Mouse (Mus musculus): ENCODE results near the gene Cep131. TPM values are rescaled to one million over a fixed set of nuclear protein-coding genes. Genes with fewer than 3 reads are reported as not detected.

The Cep131 gene
- total RNA-seq, 2 experiments from 2014 or later: 5.8 to 9.3 TPM

GRCm38 (mm10) chr11:120028319-120029092 lies 58.1 kb downstream of the Cep131 start:
- no peak for ATAC-seq (ENCODE audit: poor library complexity, severe bottlenecking)

- ATAC-seq (ENCODE audit: poor library complexity, severe bottlenecking): no peak
Measured at GRCm38 (mm10) chr11:120026941-120027340, 59.7 kb downstream of the Cep131 start.

GRCm38 (mm10) chr11:120022841-120023240 lies 63.8 kb downstream of the Cep131 start:
- ATAC-seq (ENCODE audit: poor library complexity, severe bottlenecking): no peak

- ATAC-seq (ENCODE audit: poor library complexity, severe bottlenecking): no peak
Measured at GRCm38 (mm10) chr11:120022216-120022615, 64.4 kb downstream of the Cep131 start.

- no peak for ATAC-seq (ENCODE audit: poor library complexity, severe bottlenecking)
Measured at GRCm38 (mm10) chr11:120021367-120021766, 65.3 kb downstream of the Cep131 start.

- no peak for ATAC-seq (ENCODE audit: poor library complexity, severe bottlenecking)
Measured at GRCm38 (mm10) chr11:120019542-120020440, 66.8 kb downstream of the Cep131 start.

- no peak for ATAC-seq (ENCODE audit: poor library complexity, severe bottlenecking)
Measured at GRCm38 (mm10) chr11:120017011-120017410, 69.6 kb downstream of the Cep131 start.

- no peak for ATAC-seq (ENCODE audit: poor library complexity, severe bottlenecking)
Measured at GRCm38 (mm10) chr11:120014758-120015157, 71.9 kb downstream of the Cep131 start.

Other genes with a start within 250 kb of the Cep131 start
- gene Chmp6, start 173.4 kb downstream of the Cep131 start, total RNA-seq (2015): 20.7 and 21.7 TPM in 2 replicates
- 54.8 and 79.3 TPM in 2 replicates for gene Chmp6, start 173.4 kb downstream of the Cep131 start, total RNA-seq (2017)
- 6.2 TPM in 2 replicates for gene Baiap2, start 144.1 kb downstream of the Cep131 start, total RNA-seq (2015)
- gene Baiap2, start 144.1 kb downstream of the Cep131 start, total RNA-seq (2017): 6.2 and 6.9 TPM in 2 replicates
- gene Aatk, start 39.7 kb downstream of the Cep131 start, total RNA-seq (2015): 3.4 and 5.7 TPM in 2 replicates
- gene Aatk, start 39.7 kb downstream of the Cep131 start, total RNA-seq (2017): 4.4 and 5.2 TPM in 2 replicates
- gene Tepsin, start 11.9 kb upstream of the Cep131 start, total RNA-seq (2015): 13.4 and 14.3 TPM in 2 replicates
- 14.8 and 18.8 TPM in 2 replicates for gene Tepsin, start 11.9 kb upstream of the Cep131 start, total RNA-seq (2017)
- gene Ndufaf8, start 12.1 kb upstream of the Cep131 start, total RNA-seq (2015): 9.6 and 21.6 TPM in 2 replicates
- gene Ndufaf8, start 12.1 kb upstream of the Cep131 start, total RNA-seq (2017): 11.7 and 16.2 TPM in 2 replicates
- 23.4 and 27.7 TPM in 2 replicates for gene Slc38a10, start 64.5 kb upstream of the Cep131 start, total RNA-seq (2015)
- 31.9 and 32.6 TPM in 2 replicates for gene Slc38a10, start 64.5 kb upstream of the Cep131 start, total RNA-seq (2017)
- 3.1 and 4.4 TPM in 2 replicates for gene Bahcc1, start 146.1 kb upstream of the Cep131 start, total RNA-seq (2015)
- 1.3 and 1.7 TPM in 2 replicates for gene Bahcc1, start 146.1 kb upstream of the Cep131 start, total RNA-seq (2017)

All from megakaryocyte, adult 5-6 weeks (primary cell).